Mouse (Mus musculus) C2C12 (cell line): ENCODE measurements around the gene Pomgnt2.

Source experiments
- CTCF ChIP-seq: IDR thresholded peaks from one replicate; pipeline ENCODE4 v1.5.1; 2011; ENCODE audit not compliant: control insufficient read depth, insufficient read depth, insufficient read length
- FOSL1 ChIP-seq: IDR thresholded peaks from one replicate; pipeline ENCODE4 v1.8.0; 2011; ENCODE audit warnings: mild to moderate bottlenecking, low read length; ENCODE audit not compliant: poor library complexity, insufficient read depth, severe bottlenecking
- MAX ChIP-seq: IDR thresholded peaks from one replicate; pipeline ENCODE4 v1.6.1; 2011; ENCODE audit warnings: mild to moderate bottlenecking, control low read depth
- MYOD1 ChIP-seq: IDR thresholded peaks from one replicate; pipeline ENCODE4 v1.6.1; 2011; ENCODE audit warnings: low read depth; ENCODE audit not compliant: control insufficient read depth, insufficient read length
- USF1 ChIP-seq: IDR thresholded peaks from one replicate; pipeline ENCODE4 v1.6.1; 2011; ENCODE audit warnings: low read depth, mild to moderate bottlenecking, control low read depth, moderate library complexity

DNA sequence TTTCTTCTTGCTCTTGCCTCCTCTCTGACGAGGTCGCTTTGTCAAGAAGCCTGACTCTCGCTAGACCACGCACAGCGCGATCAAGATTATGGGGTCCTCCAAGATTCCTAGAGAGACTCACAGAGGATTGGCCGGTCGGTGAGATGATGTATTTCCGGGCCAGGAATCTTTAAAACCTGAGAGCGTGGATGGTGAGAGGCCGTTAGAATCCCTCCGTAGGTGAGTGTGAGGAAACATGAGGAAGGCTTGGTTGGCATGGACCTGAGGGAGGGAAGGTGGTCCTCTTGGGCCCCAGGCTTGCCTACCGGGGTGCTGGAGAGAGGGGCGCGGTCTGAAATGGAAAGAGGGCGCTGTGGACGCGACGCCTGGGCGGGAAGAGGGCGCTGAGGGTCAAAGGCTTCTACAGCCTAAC, 59.0 kb downstream of the Pomgnt2 start:
- TF ChIP-seq CTCF, result no peak
- no peak for TF ChIP-seq MYOD1
- TF ChIP-seq FOSL1, result no peak
- TF ChIP-seq USF1, result no peak
- TF ChIP-seq MAX, result no peak
